Mouse (Mus musculus) heart, postnatal 25 days (tissue): ENCODE measurements at regions not wholly inside any gene's neighbourhood (a gene's known extent, or its start where the extent isn't known, plus 50 kb on each side); places are given as distances from the start of the nearest gene placed in this dataset.

Source experiments
- DNase-seq: peaks from one replicate; pipeline ENCODE4 v3.0.0; 2022; ENCODE audit warnings: low spot score
- intact Hi-C: fragments of 180-260 bp; cut with DNase I; formaldehyde crosslinking; loops from one replicate; pipeline ENCODE4 v1.15.1; 2025

DNA sequence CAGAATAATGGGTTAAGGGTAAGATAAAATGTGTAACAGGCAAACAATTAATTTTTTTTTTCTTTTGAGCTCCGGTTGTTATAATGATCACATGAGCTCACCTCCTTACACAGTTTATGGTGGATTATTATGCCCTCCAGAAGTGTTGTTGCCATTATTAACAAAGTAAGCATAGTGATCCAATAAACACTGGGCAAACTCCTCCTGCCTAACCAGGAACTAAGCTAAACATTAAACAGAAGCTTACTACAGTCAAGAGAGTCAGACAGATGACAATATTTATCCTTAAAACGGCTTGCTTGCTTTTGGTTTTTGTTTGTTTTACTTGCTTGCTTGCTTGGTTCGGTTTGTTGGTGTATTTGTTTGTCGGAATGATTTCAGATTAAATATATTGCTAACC lies 153.3 kb upstream of the Tmc1 start:
- intact Hi-C loops: no loop called here
- no peak for DNase-seq

DNA sequence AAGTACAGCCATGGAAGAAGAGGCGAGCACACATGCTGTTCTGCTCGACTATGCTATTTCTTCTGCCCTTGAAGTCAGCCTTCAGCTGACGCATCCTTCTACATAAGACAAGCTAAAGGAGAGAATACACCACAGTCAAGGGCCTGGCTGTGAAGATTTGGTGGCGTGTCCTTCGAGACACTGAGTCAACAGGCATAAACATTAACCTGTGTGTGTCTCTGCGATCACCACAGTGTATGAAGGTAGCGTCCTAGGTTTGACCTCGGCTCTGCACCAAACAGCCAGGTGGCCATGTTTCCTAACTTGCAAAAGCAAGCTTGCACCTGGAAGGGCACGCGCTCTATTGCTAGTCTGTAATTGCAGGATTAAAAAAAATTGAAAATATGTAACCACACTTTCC lies 152.8 kb upstream of the Tmc1 start:
- intact Hi-C loops: no loop called here
- no peak for DNase-seq

DNA sequence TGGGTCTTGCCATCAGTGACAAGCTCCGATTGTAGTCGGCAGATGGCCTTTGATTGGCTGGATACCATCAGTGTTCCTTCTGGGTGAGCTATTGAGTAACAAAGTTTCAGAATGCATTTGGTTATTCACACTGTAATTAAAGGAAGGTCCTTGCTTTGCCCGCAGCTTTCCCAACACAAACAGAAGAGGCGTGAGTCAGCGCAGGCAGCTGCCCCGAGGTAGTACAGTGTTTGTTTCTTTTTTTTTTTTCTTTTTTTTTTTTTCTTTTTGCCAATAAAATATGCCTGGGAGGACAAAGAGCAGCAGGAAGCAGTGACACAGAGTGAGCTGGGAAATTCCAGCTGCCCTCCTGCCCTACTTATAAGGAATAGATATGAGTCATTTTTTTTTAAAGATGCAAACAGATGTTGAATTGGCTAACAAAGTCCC lies 152.3 kb upstream of the Tmc1 start:
- DNase-seq: no peak
- intact Hi-C loops: no loop called here

DNA sequence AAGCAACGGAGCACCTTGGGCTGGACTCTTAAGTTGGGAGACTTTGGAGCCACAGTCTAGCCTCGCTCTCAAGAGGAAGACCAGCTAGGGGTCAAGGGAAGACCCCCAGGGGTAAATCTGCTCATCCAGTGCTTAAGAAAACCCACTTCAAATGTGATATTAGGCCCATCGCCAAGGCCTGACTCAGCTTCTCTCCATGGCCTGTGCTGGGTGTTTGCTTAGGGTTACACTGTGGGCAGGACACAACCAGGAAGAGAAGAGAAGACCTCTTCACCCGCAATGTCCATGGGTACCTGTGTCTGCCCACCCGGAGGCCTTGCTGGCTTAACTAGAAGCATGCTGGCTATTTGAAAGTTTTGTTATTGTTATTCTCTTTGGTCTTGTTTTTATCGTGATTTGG lies 151.0 kb upstream of the Tmc1 start:
- intact Hi-C loops: no loop called here
- DNase-seq: no peak

DNA sequence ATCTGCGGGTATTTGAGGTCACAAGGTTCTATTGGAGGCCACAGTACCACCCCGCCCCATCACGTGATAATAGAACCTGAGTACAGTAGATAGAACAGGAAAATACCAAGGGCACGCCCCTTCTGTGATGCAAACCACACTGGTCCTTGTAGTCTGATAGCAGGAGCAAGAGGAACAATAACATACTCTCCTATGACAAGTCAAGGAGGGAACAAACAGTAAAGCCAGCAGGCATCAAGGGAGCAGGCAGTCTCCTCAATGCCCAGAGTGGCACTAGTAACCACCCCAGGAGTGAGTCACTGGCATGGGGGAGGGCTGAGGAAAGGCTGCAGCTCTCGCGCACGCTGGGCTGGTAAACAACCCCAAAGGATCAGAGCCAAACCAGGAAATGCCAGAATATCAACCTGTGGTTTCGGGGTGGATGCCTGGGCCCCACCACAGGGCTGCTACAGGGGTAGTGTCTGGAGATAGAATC lies 150.5 kb upstream of the Tmc1 start:
- intact Hi-C loops: no loop called here
- DNase-seq: no peak

DNA sequence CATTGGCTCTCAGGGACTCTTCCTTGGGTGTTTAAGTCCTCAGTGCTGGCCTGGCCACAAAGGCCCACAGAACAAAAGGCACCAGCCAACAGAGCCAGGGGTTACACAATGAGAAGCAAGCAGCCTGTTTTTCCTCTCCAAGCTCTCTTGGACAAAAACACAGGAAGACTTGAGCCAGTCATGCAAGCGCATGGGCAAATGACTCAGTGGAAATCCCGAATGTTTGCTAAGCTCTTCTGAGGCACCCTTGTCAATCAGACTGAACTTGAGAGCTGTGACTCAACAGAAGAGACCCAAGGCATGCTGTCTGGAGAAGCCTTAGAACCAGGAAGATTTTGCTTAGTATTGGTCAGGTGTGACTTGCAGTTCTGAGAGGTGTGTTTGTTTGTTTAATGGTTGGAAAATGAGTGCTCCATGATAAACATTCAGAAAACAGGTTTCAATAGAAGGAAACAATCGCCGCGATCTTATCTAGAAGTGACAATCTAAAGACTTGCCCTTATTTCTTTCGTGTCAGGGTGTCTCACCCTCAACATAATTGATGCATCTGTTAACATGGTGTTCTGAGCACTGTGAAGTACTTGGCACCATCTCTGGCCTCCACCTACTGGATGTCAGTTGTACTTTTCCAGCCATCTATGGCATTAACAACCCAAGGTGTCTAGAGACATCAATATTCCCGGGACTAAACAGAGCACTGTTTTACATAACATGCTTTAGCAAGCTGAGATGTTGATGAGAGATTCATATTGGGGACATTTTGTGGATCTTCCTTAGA lies 124.0 kb upstream of the Tmc1 start:
- no peak for DNase-seq
- intact Hi-C loops: no loop called here

DNA sequence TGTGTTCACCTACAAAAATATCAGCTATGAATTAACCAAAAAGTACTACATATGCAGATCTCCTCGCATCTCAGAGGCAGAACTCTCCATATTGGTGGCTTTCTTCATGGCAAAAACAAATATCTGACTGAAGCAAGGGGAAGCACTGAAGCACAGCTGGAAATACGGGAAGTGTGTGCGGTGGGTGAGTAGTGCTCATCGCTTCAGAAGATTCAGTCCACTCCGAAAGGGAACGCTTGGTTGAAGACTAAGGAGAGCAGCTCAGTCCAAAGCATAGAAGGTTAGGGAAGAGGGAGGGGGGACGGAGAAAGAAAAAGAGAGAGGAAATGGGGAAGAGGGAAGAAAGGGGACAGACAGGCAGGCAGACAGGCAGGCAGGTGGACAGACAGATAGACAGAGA lies 114.4 kb upstream of the Tmc1 start:
- intact Hi-C loops: no loop called here
- no peak for DNase-seq

DNA sequence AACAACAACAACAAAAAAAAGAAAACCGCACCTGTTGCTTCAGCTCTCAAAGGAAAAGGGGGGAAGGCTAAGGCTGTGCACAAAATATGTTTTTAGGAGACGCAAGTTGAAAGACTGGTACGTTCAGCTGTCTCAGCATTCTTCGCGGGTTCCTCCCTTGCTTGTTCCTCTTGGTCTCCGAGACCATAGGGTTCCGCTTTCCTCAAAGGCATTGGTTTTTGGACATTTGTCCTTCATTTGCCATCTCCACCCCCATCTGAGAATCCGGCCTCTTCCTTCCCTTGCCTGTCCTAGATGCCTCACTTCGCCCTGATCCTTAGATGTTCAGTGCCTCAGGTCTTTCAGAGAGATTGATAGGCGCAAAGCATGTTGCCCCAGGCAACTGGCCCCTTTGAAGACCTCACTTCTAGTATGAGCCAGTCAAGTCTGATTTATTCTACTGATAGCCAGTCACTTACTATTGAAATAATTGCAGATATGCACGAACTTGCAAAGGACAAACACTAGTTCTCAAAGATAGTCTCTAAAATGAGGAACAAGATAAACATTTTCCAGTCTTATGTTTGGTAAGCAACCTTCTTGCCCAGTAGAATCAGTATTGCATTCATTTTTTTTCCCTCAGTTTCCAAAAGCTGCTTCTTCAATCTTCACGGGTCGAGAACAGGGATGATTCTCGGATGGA lies 112.6 kb upstream of the Tmc1 start:
- DNase-seq: no peak
- intact Hi-C loops: no loop called here

DNA sequence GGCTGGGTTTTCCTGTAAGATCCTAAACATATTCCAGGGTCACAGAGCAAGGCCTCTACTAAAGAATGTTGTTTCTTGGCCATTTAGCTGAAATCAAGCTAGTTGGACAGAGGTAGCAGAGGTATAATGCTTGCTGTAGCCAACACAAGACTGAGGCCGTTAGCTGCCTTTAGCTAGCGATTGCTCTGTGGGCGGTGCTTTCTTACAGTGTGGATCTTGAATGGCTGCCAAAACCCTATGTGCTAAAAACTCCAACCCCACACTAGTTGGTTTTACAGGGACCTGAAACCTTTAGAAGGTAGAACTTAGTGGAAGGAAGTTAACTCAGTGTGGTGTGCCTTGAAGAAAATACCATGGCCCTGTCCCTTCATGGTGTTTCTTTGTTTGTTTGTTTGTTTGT lies 110.9 kb upstream of the Tmc1 start:
- intact Hi-C loops: no loop called here
- DNase-seq: no peak

DNA sequence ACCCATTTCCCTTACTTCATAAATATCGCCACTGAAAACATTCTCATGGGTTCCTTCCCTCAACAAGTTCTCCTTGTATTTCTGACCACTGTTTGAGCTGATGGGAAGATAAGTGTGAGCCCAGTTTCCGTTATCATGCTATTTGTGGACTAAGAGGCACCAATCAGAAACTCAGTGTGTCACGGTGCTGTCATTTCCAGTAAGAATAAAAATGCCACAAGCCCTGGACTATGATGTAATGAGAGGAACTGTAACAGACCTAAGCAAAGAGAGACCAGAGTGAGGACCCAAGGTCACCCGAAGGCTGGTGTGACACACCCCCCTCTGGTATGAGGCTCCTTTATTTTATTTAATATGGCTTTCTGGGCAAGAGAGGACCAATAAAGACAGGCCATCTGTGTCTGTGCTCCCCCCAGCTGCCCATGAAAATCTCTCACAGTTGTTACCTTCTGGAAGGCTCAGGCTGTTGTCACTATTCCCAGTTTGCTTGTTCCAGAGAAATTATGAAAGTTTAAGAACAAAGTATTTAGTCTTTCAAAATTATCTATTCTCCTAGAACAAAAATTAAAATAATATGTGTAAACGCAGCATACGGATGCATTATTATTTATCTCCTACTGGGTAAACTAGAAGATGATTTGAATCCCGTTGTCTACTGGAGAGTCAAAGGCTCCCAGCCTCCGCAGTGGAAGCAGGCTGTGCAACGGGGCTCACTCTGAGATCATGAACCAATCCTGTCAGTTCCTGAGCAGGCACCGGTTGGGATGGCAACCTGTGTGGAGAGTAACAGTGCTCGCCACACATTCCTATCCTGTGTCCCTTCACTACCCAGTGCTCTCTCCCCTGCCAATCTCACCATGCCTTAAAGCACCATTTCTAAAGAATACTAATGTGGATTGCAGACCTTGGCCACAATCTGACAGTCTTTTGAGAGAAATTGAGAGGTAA lies 99.9 kb upstream of the Tmc1 start:
- DNase-seq: no peak
- intact Hi-C loops: no loop called here

DNA sequence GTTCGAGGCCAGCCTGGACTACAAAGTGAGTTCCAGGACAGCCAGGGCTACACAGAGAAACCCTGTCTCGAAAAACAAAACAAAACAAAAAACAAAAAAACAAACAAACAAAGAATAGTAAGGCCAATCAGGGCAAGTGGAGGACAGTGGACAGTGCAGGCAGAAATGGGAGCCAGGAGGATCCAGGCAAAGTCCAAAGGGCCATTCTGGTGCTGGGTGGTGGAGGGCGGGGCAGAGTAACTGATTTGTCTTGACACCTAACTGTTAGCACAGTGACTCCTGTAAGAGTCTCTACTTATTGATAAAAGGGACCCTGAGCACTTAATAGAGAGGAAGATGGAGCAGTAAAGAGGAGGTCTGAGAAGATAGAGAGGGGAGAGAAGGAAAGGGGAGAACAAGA lies 98.8 kb upstream of the Tmc1 start:
- DNase-seq: no peak
- intact Hi-C loops: no loop called here

DNA sequence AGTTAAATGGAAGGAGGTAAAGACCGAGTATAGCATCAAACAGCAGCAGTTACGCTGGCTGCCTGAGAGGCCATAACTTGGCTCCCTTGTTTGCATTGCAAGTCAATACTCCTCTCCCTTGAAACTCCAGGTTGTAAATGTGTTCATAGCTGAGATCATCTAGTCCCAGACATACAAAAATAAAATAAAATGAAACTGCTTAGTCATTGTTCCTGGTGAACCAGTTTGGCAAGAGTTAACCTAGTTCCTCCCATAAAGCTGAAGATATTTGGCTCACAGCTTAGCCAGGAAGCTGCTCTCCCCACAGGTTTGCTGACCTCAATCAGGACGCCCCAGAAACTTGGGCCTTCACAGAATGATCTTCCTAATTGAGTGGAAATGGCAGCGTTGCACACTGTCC lies 97.9 kb upstream of the Tmc1 start:
- intact Hi-C loops: no loop called here
- DNase-seq: no peak

DNA sequence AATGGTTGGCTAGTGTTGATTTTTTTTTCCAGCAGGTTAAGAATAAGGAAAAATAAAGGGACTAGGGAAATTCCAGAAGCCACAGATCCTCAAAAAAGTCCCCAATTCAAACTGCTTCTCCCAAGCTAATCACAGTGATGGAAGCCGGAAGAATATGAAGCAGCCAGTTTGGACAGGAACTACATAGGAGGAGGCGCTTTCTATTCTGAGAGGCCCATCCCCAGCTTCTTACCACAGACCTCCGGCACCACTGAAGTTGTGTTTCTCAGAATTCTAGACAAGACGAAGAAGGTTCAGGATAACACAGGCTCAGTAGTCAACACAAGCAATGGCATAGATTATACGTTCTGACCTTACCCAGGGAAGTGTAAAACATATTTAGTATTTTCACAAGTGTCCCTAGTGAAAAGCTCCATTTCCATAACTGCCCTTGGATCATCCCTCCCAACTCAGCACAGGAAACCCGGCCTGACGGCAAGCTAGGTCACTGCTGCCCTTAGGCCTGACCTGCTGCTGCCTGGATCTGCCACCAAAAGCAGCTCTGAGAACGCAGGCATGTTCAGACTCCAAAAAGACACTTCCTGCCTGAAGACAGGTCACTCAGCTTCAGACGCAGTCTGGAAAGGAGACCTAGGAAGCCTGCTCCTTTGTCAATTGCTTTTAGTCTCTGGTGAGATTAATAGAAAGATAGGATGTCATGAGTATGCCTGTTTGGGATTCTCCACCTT lies 97.2 kb upstream of the Tmc1 start:
- no peak for DNase-seq

DNA sequence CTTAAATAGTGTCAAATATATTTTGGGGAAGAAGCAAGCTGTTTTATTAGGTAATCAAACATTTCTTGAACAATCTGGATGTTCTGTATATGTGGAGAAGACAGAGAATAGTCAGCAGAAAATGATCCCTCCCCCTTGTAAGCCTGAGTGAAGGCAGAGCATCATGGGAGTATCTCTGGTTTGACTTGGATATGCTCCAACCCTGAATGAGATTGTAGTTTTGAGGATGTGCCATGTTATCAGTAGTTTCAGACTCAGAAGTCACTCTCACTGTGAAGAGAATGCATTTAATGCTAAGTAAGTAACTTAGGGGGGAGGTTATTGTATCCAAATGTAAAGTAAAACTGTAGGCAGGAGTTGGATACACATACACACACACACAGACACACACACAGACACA lies 95.3 kb upstream of the Tmc1 start:
- intact Hi-C loops: no loop called here
- no peak for DNase-seq

More for the DNA sequence above, 97.2 kb upstream of the Tmc1 start:
- intact Hi-C loops: no loop called here

DNA sequence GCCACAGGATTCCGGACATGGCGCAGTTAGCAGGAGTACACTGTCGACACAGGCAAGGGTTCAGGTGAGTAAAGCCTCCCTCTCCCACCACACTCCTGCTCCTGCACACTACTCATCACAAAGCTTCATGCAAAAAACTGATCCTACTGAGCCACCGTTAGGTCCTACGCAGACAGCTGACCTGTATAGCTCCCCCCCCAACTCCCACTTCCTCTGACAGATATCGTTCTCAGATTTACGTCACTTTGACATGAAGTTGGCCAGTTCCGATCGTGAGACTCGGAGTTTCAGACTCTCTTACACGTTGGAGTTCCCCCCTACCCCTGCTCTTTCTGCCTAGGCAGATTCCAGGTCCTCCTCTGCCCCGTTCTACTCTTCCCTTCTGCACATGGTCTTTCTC lies 91.6 kb upstream of the Tmc1 start:
- intact Hi-C loops: no loop called here
- DNase-seq: no peak

DNA sequence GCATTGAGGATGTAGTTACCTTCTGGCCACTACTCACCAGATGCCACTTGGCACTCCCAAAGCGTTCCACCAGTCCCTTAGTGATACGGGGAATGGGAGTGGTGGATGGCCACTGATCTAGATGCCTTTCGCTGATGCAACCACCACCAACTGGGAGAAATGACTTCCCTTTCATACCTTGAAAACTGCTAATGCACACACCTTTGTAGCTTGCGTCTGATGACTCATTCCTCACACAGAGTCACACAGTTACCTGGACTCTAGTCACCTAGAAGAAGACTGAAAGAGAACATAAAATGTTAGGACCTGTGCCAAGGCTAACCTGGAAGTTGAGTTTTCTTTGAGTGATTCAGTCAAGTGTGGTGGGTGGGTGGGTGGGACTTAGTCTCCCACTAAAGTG lies 90.0 kb upstream of the Tmc1 start:
- intact Hi-C loops: no loop called here

DNA sequence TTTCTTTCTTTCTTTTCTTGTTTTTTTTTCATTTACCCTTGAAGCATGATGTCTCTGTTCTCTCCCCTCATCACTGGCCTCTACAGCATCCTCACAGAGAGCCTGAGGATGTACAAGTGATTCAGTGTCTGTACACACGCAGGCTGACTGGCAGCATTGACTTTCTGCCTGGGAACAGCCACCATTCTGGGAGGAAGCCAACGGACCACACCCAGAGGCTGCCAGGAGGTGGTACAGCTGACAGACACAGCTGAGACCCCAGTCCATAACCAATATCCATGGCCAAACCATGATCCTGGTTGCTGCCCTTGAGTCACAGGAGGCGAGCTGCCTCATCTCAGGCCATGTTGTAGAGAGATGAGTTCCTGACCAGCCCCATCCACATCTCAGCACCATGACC lies 88.5 kb upstream of the Tmc1 start:
- intact Hi-C loops: no loop called here
- DNase-seq: no peak

More for the DNA sequence above, 90.0 kb upstream of the Tmc1 start:
- DNase-seq: no peak

DNA sequence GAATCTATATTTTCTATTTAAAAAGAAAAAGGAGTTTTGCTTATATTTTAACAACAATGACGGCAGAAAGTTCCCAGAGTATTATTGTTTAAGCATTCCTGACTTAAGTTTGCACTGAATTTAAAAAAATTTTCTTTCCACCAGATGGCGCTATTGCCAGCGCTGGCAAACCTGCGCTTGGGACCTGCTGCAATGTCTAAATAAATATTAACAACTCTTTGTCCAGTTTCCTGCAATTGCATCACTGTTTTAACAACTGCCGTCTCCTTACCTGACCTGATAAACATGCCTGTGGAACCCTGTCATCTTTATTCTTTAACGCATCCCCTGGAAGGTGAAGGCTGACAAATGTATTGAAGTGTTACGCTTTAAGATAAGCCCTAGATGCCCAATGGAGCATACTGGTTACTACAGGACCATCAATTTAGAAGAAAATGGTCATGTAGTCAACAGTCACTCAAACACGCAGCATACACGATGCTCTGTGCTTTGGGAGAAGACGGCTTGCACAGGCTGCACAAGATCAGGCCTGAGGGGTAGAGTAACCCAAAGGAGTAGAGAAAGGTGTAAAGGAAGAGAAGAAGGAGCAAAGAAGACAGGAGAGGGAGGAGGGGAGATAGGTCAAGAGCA lies 83.6 kb upstream of the Tmc1 start:
- no peak for DNase-seq
- intact Hi-C loops: loop anchor here (2.0 to 10.0 kb wide), 7 partner anchors 105 to 525 kb away; partner anchors contain the start of genes Gda and Zfand5
